Mouse (Mus musculus) limb, embryonic 14.5 days (tissue): ENCODE data around the gene Nectin4. TPM values are rescaled to one million over a fixed set of nuclear protein-coding genes. Genes with fewer than 3 reads are reported as not detected.

Experiments used
- ATAC-seq: fragments of 200-750 bp; cut with Nextera tagmentation; 2 replicates; pipeline ENCODE4 v1.8.0; 2017; ENCODE audit warnings: low read depth, moderate number of reproducible peaks, moderate TSS enrichment; ENCODE audit not compliant: low FRiP score
- DNase-seq: peaks from one replicate; pipeline ENCODE4 v3.0.0-alpha.2; 2015; ENCODE audit warnings: low spot score
- H3K27ac ChIP-seq: fragments of 300-500 bp; sonication (generic); replicated peaks from 2 replicates; pipeline ENCODE4 v1.5.1; 2014; ENCODE audit warnings: low read depth, mild to moderate bottlenecking, low read length, moderate library complexity, mixed read lengths
- H3K27me3 ChIP-seq: fragments of 300-500 bp; sonication (generic); 2 replicates; pipeline ENCODE4 v1.6.1; 2014; ENCODE audit warnings: low read length, mixed read lengths; ENCODE audit not compliant: control insufficient read depth, insufficient read depth
- H3K36me3 ChIP-seq: fragments of 300-500 bp; sonication (generic); 2 replicates; pipeline ENCODE4 v1.6.1; 2014; ENCODE audit warnings: mild to moderate bottlenecking, low read length, moderate library complexity, mixed read lengths; ENCODE audit not compliant: control insufficient read depth, insufficient read depth
- H3K4me1 ChIP-seq: fragments of 300-500 bp; sonication (generic); 2 replicates; pipeline ENCODE4 v1.6.1; 2014; ENCODE audit warnings: antibody characterized with exemption, low read length, mixed read lengths; ENCODE audit not compliant: control insufficient read depth, insufficient read depth
- H3K4me2 ChIP-seq: fragments of 300-500 bp; sonication (generic); replicated peaks from 2 replicates; pipeline ENCODE4 v1.6.1; 2014; ENCODE audit warnings: low read depth, mild to moderate bottlenecking, low read length, moderate library complexity; ENCODE audit not compliant: severe bottlenecking
- H3K4me3 ChIP-seq: fragments of 300-500 bp; sonication (generic); replicated peaks from 2 replicates; pipeline ENCODE4 v1.5.1; 2014; ENCODE audit warnings: low read length
- H3K9ac ChIP-seq: fragments of 300-500 bp; sonication (generic); 2 replicates; pipeline ENCODE4 v1.6.1; 2014; ENCODE audit warnings: mild to moderate bottlenecking, low read depth, low read length, moderate library complexity; ENCODE audit not compliant: severe bottlenecking
- H3K9me3 ChIP-seq: fragments of 300-500 bp; sonication (generic); 2 replicates; pipeline ENCODE4 v1.6.1; 2016; ENCODE audit warnings: low read length; ENCODE audit not compliant: control insufficient read depth
- POLR2A ChIP-seq: fragments of 200-500 bp; IDR thresholded peaks from 2 replicates; pipeline ENCODE4 v1.8.0; 2012; ENCODE audit warnings: inconsistent platforms, mild to moderate bottlenecking, moderate library complexity, borderline replicate concordance; ENCODE audit not compliant: insufficient read depth, insufficient read length; ENCODE audit errors: extremely low read depth
- WGBS: fragments of 180-500 bp; shearing (Covaris S2); extraction: QIAGEN DNeasy Blood & Tissue Kit; methylation state at CpG from one replicate; pipeline ENCODE4 v1.1.7; 2014; 5-methylcytosine and 5-hydroxymethylcytosine counted together
- polyA plus RNA-seq, 2 experiments: library from polyadenylated mRNA; depleted of rRNA in 1 of 2; stranded (reverse) in 1 of 2; unstranded in 1 of 2; fragments of >200 nt; fragmentation: Nextera tagmentation in 1 of 2; extraction: Ambion mirVana in 1 of 2; gene quantifications; 2 replicates each; pipeline versions ENCODE4 v1.2.1 to v1.2.3; 2012 to 2014

The Nectin4 gene
- polyA plus RNA-seq, 2 experiments: 19.4 to 21.0 TPM

DNA sequence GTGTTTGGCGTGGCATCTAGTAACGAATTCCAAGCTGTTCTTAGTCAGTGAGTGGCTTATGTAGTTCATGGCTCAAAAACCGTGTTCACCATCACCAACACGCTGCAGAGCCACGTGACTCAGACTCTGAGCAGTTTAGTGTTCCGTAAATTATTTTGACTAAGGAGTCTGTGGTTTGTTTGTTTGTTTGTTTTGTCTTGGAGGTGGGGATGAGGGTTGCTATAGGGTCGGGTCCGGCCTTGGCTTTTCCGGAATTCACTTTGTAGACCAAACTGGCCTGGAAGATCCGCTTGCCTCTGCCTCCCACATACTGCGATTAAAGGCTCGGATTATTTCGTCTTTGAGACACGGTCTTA, 23.8 kb upstream of the Nectin4 start:
- Histone ChIP-seq H3K36me3 (peaks cover 28% of the 10 kb centered on the region), H3K4me1 (0 out of 2 replicates have a peak, but pooled peaks cover 8% of the 10 kb centered on the region), H3K4me2 (peak overlapping the region; percentile 86), H3K4me3 (peak overlapping the region; percentile 74), H3K9ac (peak overlapping the region; percentile 74), H3K27me3 (no peaks in the 10 kb centered on the region), H3K9me3 (no peaks in the 10 kb centered on the region), H3K27ac (peak overlapping the region; percentile 21; the same call in 1 of the 2 replicates)
- 1% methylated on average over 14 of the region's 14 CpGs for WGBS
- ATAC-seq: peak; percentile 6; the same call in 1 of the 2 replicates
- no peak for DNase-seq
- TF ChIP-seq POLR2A: no peak

DNA sequence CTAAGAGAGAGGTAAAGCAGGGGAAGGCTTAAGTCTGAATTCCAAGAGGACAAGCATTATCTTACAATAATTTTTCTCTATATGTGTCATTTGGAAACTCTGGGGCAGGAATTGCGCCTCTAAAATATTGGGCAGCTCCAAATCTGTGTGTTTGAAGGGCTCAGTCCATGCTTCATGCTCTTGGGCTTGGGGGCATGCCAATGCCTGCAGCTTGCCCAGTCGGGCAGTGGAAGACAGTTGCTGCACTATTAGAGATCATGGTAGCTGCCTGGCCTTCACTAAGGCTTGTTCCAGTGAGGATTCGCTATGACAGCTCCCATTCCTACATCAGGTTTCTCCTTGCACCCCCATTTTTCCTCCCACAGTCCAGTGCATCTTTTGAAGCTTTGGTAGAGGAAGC, 21.2 kb upstream of the Nectin4 start:
- H3K27me3 ChIP-seq: no peaks in the 10 kb centered on the region
- DNase-seq (no peak), ATAC-seq (no peak)
- 0 out of 2 replicates have a peak, but pooled peaks cover 8% of the 10 kb centered on the region for H3K4me1 ChIP-seq
- no peak overlapping the region for H3K4me2 ChIP-seq
- TF ChIP-seq POLR2A: no peak
- 80% methylated on average over 3 of the region's 3 CpGs for WGBS
- H3K27ac ChIP-seq: no peak overlapping the region
- H3K4me3 ChIP-seq: no peak overlapping the region
- H3K9ac ChIP-seq: no peak overlapping the region
- H3K9me3 ChIP-seq: no peaks in the 10 kb centered on the region
- H3K36me3 ChIP-seq: 0 out of 2 replicates have a peak, but pooled peaks cover 2% of the 10 kb centered on the region

DNA sequence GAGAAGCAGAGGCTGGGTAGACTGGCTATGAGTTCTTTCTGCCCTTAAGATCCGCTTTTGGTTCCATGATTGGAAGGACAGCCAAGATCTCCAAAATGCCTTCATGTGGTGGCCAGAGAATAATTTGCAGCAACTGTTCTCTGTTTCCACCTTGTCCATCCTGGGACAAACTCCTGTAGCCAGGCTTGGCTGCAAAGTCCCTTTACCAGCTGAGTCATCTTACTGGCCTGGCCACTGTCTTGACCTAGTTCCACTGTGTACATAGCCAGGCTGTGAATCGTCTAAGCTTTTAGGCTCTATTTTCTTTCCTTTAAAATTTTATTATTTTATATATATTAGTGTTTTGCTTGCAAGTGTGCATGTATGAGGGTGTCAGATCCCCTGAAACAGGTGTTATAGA, 20.7 kb upstream of the Nectin4 start:
- DNase-seq (no peak), ATAC-seq (no peak)
- Histone ChIP-seq H3K9me3 (no peaks in the 10 kb centered on the region), H3K4me1 (0 out of 2 replicates have a peak, but pooled peaks cover 8% of the 10 kb centered on the region), H3K4me2 (no peak overlapping the region), H3K4me3 (no peak overlapping the region), H3K9ac (no peak overlapping the region), H3K27me3 (no peaks in the 10 kb centered on the region), H3K36me3 (no peaks in the 10 kb centered on the region), H3K27ac (no peak overlapping the region)
- TF ChIP-seq POLR2A: no peak
- 89% methylated on average over 2 of the region's 2 CpGs for WGBS

DNA sequence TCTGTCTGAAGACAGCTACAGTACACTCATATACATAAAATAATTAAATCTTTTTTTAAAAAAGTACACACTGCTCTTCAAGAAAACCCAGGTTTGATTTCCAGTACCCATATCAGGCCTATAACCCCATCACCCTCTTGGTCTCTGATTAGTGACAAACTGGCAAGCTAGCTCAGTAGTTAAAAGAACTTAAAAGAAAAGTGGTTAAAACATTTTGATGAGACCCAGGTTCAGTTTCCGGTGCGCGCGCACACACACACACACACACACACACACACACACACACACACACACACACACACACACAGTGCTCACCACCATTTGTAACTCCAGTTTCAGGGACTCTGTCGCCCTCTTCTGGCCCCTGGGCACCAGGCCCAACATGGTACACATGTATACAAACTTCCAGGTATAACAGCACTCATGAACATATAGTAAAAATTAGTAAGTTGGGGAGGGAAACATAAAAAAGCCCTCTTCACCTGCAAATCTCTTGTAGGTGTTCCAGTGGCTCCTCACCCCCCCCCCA, 14.0 kb upstream of the Nectin4 start:
- DNase-seq: no peak
- H3K4me2 ChIP-seq: no peak overlapping the region
- WGBS: 85% methylated on average over 5 of the region's 5 CpGs
- H3K27ac ChIP-seq: no peak overlapping the region
- no peak overlapping the region for H3K9ac ChIP-seq
- no peak overlapping the region for H3K4me3 ChIP-seq
- no peaks in the 10 kb centered on the region for H3K27me3 ChIP-seq
- ATAC-seq: no peak
- peaks cover 6% of the 10 kb centered on the region; the same call in 1 of the 2 replicates for H3K4me1 ChIP-seq
- H3K9me3 ChIP-seq: no peaks in the 10 kb centered on the region
- peaks cover 26% of the 10 kb centered on the region for H3K36me3 ChIP-seq
- no peak for TF ChIP-seq POLR2A

DNA sequence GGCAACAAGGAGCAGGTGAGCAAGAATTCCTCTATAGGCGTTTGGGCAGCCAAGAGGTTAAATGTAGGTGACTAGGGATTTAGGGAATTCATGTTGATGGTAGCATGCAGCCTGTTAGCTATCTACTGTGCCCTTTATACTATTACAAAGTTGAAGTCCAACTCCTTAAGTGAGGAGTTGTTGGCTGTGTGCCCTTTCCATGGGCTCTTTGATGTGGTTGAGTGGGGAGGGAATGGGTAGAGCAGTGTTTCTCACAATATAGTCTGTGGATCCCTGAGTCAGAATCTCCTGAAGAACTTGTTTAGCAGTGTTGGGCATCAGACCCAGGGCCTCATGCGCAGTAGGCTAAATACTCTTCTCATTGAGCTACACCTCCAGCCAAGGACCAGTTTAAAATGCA, 13.1 kb upstream of the Nectin4 start:
- H3K27ac ChIP-seq: no peak overlapping the region
- TF ChIP-seq POLR2A: no peak
- WGBS: 86% methylated on average over 2 of the region's 2 CpGs
- peaks cover 12% of the 10 kb centered on the region; the same call in 1 of the 2 replicates for H3K4me1 ChIP-seq
- H3K27me3 ChIP-seq: no peaks in the 10 kb centered on the region
- no peak overlapping the region for H3K4me2 ChIP-seq
- no peak overlapping the region for H3K9ac ChIP-seq
- DNase-seq (no peak), ATAC-seq (no peak)
- H3K9me3 ChIP-seq: no peaks in the 10 kb centered on the region
- H3K4me3 ChIP-seq: no peak overlapping the region
- H3K36me3 ChIP-seq: peaks cover 26% of the 10 kb centered on the region
